Mouse (Mus musculus): ENCODE measurements around the gene Rpl18.

- TF ChIP-seq CTCF (IDR thresholded peaks at IDR 0.05; ENCODE audit: borderline replicate concordance, extremely low read depth, insufficient read depth, insufficient read length) (no peak), POLR2A (IDR thresholded peaks at IDR 0.05; ENCODE audit: borderline replicate concordance, extremely low read depth, insufficient read depth, insufficient read length, poor library complexity, severe bottlenecking) (no peak)
Measured at GRCm38 (mm10) chr7:45693921-45694591, 21.2 kb upstream of the Rpl18 start, which contains the start of gene Sec1.

Measured in brain, embryonic 14.5 days (tissue).